Mouse (Mus musculus): Measurements from ENCODE around the gene Ptbp1. TPM values are rescaled to one million over a fixed set of nuclear protein-coding genes. Genes with fewer than 3 reads are reported as not detected.
A peak's percentile ranks its signal among the peaks of the same experiment; 100 is the strongest.

The Ptbp1 gene
- polyA plus RNA-seq, 1 experiment: 67.9 TPM

GRCm38 (mm10) chr10:79853392-79853791, 835 bp upstream of the Ptbp1 start:
- Histone ChIP-seq H3K9me3 (ENCODE audit: control insufficient read depth, low read length) (no peaks in the 10 kb centered on the region), H3K4me3 (replicated peaks) (peak overlapping the region; percentile 82), H3K4me1 (ENCODE audit: control insufficient read depth) (peaks cover 71% of the 10 kb centered on the region), H3K27me3 (ENCODE audit: control insufficient read depth) (no peaks in the 10 kb centered on the region), H3K36me3 (ENCODE audit: control insufficient read depth) (peaks cover 27% of the 10 kb centered on the region)
- TF ChIP-seq GATA1 (IDR thresholded peaks at IDR 0.05; ENCODE audit: low read length) (no peak), TAL1 (IDR thresholded peaks at IDR 0.05; ENCODE audit: low read length) (no peak)

- H3K4me3 ChIP-seq (replicated peaks): peak overlapping the region; percentile 82
- H3K27me3 ChIP-seq (ENCODE audit: control insufficient read depth): no peaks in the 10 kb centered on the region; the same call in 1 of the 2 replicates
- no peak for TF ChIP-seq TAL1 (IDR thresholded peaks at IDR 0.05; ENCODE audit: low read length)
- no peak for TF ChIP-seq GATA1 (IDR thresholded peaks at IDR 0.05; ENCODE audit: low read length)
- H3K36me3 ChIP-seq (ENCODE audit: control insufficient read depth): peaks cover 43% of the 10 kb centered on the region
- H3K9me3 ChIP-seq (ENCODE audit: control insufficient read depth, low read length): no peaks in the 10 kb centered on the region
- H3K4me1 ChIP-seq (ENCODE audit: control insufficient read depth): peaks cover 81% of the 10 kb centered on the region
Measured at GRCm38 (mm10) chr10:79854801-79855541, 744 bp downstream of the Ptbp1 start.

- Histone ChIP-seq H3K36me3 (ENCODE audit: control insufficient read depth) (peaks cover 50% of the 10 kb centered on the region), H3K4me1 (ENCODE audit: control insufficient read depth) (peaks cover 80% of the 10 kb centered on the region), H3K4me3 (replicated peaks) (peak overlapping the region; percentile 82), H3K9me3 (ENCODE audit: control insufficient read depth, low read length) (no peaks in the 10 kb centered on the region), H3K27me3 (ENCODE audit: control insufficient read depth) (no peaks in the 10 kb centered on the region; the same call in 1 of the 2 replicates)
- no peak for TF ChIP-seq GATA1 (IDR thresholded peaks at IDR 0.05; ENCODE audit: low read length)
Measured at GRCm38 (mm10) chr10:79855558-79856184, 1.4 kb downstream of the Ptbp1 start.

GRCm38 (mm10) chr10:79856280-79856679, 2.1 kb downstream of the Ptbp1 start:
- peaks cover 56% of the 10 kb centered on the region for H3K36me3 ChIP-seq (ENCODE audit: control insufficient read depth)
- no peaks in the 10 kb centered on the region for H3K9me3 ChIP-seq (ENCODE audit: control insufficient read depth, low read length)
- TF ChIP-seq TAL1 (IDR thresholded peaks at IDR 0.05; ENCODE audit: low read length) (no peak), GATA1 (IDR thresholded peaks at IDR 0.05; ENCODE audit: low read length) (no peak)
- peak overlapping the region; percentile 82 for H3K4me3 ChIP-seq (replicated peaks)
- H3K4me1 ChIP-seq (ENCODE audit: control insufficient read depth): peaks cover 76% of the 10 kb centered on the region
- no peaks in the 10 kb centered on the region; the same call in 1 of the 2 replicates for H3K27me3 ChIP-seq (ENCODE audit: control insufficient read depth)

GRCm38 (mm10) chr10:79856704-79857451, 2.7 kb downstream of the Ptbp1 start:
- TF ChIP-seq GATA1 (IDR thresholded peaks at IDR 0.05; ENCODE audit: low read length) (no peak), TAL1 (IDR thresholded peaks at IDR 0.05; ENCODE audit: low read length) (no peak)
- Histone ChIP-seq H3K27me3 (ENCODE audit: control insufficient read depth) (no peaks in the 10 kb centered on the region; the same call in 1 of the 2 replicates), H3K36me3 (ENCODE audit: control insufficient read depth) (peaks cover 62% of the 10 kb centered on the region), H3K4me3 (replicated peaks) (peak overlapping the region; percentile 82), H3K9me3 (ENCODE audit: control insufficient read depth, low read length) (no peaks in the 10 kb centered on the region), H3K4me1 (ENCODE audit: control insufficient read depth) (peaks cover 70% of the 10 kb centered on the region)

- TF ChIP-seq GATA1 (IDR thresholded peaks at IDR 0.05; ENCODE audit: low read length): no peak
- no peak for TF ChIP-seq TAL1 (IDR thresholded peaks at IDR 0.05; ENCODE audit: low read length)
- Histone ChIP-seq H3K4me1 (ENCODE audit: control insufficient read depth) (peaks cover 64% of the 10 kb centered on the region), H3K36me3 (ENCODE audit: control insufficient read depth) (peaks cover 67% of the 10 kb centered on the region), H3K4me3 (replicated peaks) (peak overlapping the region; percentile 82), H3K9me3 (ENCODE audit: control insufficient read depth, low read length) (no peaks in the 10 kb centered on the region), H3K27me3 (ENCODE audit: control insufficient read depth) (no peaks in the 10 kb centered on the region; the same call in 1 of the 2 replicates)
Measured at GRCm38 (mm10) chr10:79857452-79857811, 3.2 kb downstream of the Ptbp1 start.

- peaks cover 59% of the 10 kb centered on the region for H3K4me1 ChIP-seq (ENCODE audit: control insufficient read depth)
- no peaks in the 10 kb centered on the region; the same call in 1 of the 2 replicates for H3K27me3 ChIP-seq (ENCODE audit: control insufficient read depth)
- peak overlapping the region; percentile 82 for H3K4me3 ChIP-seq (replicated peaks)
- no peaks in the 10 kb centered on the region for H3K9me3 ChIP-seq (ENCODE audit: control insufficient read depth, low read length)
- no peak for TF ChIP-seq TAL1 (IDR thresholded peaks at IDR 0.05; ENCODE audit: low read length)
- TF ChIP-seq GATA1 (IDR thresholded peaks at IDR 0.05; ENCODE audit: low read length): no peak
- H3K36me3 ChIP-seq (ENCODE audit: control insufficient read depth): peaks cover 72% of the 10 kb centered on the region
Measured at GRCm38 (mm10) chr10:79857894-79858293, 3.7 kb downstream of the Ptbp1 start.

GRCm38 (mm10) chr10:79858416-79859074, 4.3 kb downstream of the Ptbp1 start:
- TF ChIP-seq GATA1 (IDR thresholded peaks at IDR 0.05; ENCODE audit: low read length) (no peak), TAL1 (IDR thresholded peaks at IDR 0.05; ENCODE audit: low read length) (no peak)
- Histone ChIP-seq H3K27me3 (ENCODE audit: control insufficient read depth) (no peaks in the 10 kb centered on the region; the same call in 1 of the 2 replicates), H3K9me3 (ENCODE audit: control insufficient read depth, low read length) (no peaks in the 10 kb centered on the region), H3K4me3 (replicated peaks) (no peak overlapping the region), H3K36me3 (ENCODE audit: control insufficient read depth) (peaks cover 78% of the 10 kb centered on the region), H3K4me1 (ENCODE audit: control insufficient read depth) (peaks cover 53% of the 10 kb centered on the region)

All from erythroblast, embryonic 14.5 days (primary cell).